Mouse (Mus musculus): Measurements from ENCODE around the gene Bnc1. TPM values are rescaled to one million over a fixed set of nuclear protein-coding genes. Genes with fewer than 3 reads are reported as not detected.
A peak's percentile ranks its signal among the peaks of the same experiment; 100 is the strongest.

Bnc1 gene
- polyA plus RNA-seq, 1 experiment from 2014 or later: 0.39 TPM

DNA sequence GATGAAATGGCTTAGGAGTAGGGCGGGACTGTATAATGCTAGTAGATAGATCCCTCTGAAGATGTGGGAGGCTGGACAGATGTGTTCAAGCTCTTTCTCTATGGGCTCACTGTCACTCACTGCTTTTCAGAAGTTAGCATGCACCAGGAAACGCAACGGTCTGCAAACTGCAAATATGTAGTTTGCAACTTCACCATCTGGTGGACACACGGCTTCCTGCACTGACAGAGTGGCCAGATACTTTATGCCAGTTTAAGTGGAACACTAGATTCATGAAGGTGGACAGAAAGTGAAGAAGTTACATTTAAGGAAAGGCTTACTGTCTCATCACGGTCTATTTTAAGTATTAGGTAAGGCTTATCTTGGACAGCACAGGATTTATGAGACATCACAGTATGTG is 25.9 kb downstream of the Bnc1 start:
- Histone ChIP-seq H3K4me3 (ENCODE audit: low read depth, low read length) (no peak overlapping the region), H3K4me1 (ENCODE audit: control insufficient read depth, low read depth, low read length) (no peaks in the 10 kb centered on the region), H3K9me3 (replicated peaks; ENCODE audit: control insufficient read depth, low read length) (no peaks in the 10 kb centered on the region), H3K27ac (ENCODE audit: low read length) (no peak overlapping the region), H3K36me3 (ENCODE audit: control insufficient read depth, insufficient read depth) (no peaks in the 10 kb centered on the region), H3K9ac (ENCODE audit: low read depth, low read length) (no peak overlapping the region), H3K4me2 (ENCODE audit: low read depth, low read length) (no peak overlapping the region), H3K27me3 (ENCODE audit: control insufficient read depth, insufficient read depth, low read depth, low read length) (no peaks in the 10 kb centered on the region)
- 58% methylated on average over 5 of the region's 5 CpGs for WGBS (ENCODE audit: insufficient replicate concordance)
- ATAC-seq (ENCODE audit: low read depth): no peak

DNA sequence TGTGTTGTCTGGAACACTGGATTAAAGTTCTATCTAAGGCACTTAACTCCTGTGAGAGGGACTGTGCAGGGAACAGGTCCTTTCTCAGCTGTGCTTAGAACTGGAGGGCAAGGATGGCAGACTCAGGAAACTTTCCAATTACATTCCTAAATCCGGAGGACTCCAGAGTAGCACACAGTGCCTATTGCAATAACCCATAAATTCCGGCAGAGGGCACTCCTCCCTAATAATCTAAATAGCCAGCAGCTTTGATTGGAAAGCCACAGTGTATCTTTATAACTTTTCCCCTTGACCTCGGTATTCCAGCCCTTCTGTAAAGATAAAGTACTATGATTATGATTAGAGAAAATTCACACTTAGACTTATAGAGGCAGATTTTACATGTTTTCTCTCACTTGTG is 32.4 kb downstream of the Bnc1 start:
- no peaks in the 10 kb centered on the region; the same call in 1 of the 2 replicates for H3K27me3 ChIP-seq (ENCODE audit: control insufficient read depth, insufficient read depth, low read depth, low read length)
- H3K4me1 ChIP-seq (ENCODE audit: control insufficient read depth, low read depth, low read length): no peaks in the 10 kb centered on the region
- ATAC-seq (ENCODE audit: low read depth): no peak
- WGBS (ENCODE audit: insufficient replicate concordance): 5% methylated on average over 3 of the region's 3 CpGs
- no peaks in the 10 kb centered on the region for H3K36me3 ChIP-seq (ENCODE audit: control insufficient read depth, insufficient read depth)
- no peak overlapping the region for H3K27ac ChIP-seq (ENCODE audit: low read length)
- no peaks in the 10 kb centered on the region for H3K9me3 ChIP-seq (replicated peaks; ENCODE audit: control insufficient read depth, low read length)
- no peak overlapping the region for H3K9ac ChIP-seq (ENCODE audit: low read depth, low read length)
- H3K4me2 ChIP-seq (ENCODE audit: low read depth, low read length): no peak overlapping the region
- no peak overlapping the region for H3K4me3 ChIP-seq (ENCODE audit: low read depth, low read length)

DNA sequence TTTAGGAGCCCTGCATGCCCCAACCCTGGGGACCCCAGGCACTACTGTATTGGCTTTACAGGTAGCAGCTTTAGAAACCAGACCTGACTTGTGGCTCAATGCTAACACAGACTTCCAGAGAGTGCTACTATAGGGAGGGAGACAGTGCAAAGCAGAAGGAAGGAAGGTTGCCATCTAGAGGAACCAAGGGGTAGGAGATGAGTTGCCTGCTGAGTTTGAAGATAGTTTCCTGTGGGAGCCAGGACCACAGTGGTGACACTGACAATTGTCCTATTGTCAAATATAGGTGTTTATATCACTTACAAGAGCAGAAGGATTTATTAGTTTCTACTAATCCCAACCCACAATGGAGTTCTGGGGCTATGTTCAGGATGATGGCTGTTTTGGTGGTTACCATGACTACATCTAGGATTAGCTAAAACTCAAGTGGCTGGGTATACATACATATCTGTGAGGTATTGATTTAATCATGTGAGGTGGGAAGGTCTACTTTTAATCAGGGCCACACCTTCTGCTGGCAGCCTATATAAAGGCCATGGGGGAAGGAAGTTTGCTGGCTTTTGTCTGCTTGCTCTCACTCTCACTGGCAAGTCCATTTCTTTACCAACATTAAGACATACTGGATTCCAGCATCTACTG is 37.8 kb downstream of the Bnc1 start:
- Histone ChIP-seq H3K27me3 (ENCODE audit: control insufficient read depth, insufficient read depth, low read depth, low read length) (peaks cover 4% of the 10 kb centered on the region), H3K9ac (ENCODE audit: low read depth, low read length) (no peak overlapping the region), H3K9me3 (replicated peaks; ENCODE audit: control insufficient read depth, low read length) (no peaks in the 10 kb centered on the region), H3K27ac (ENCODE audit: low read length) (no peak overlapping the region), H3K4me1 (ENCODE audit: control insufficient read depth, low read depth, low read length) (no peaks in the 10 kb centered on the region), H3K4me3 (ENCODE audit: low read depth, low read length) (no peak overlapping the region), H3K36me3 (ENCODE audit: control insufficient read depth, insufficient read depth) (no peaks in the 10 kb centered on the region), H3K4me2 (ENCODE audit: low read depth, low read length) (no peak overlapping the region)
- no peak for ATAC-seq (ENCODE audit: low read depth)

DNA sequence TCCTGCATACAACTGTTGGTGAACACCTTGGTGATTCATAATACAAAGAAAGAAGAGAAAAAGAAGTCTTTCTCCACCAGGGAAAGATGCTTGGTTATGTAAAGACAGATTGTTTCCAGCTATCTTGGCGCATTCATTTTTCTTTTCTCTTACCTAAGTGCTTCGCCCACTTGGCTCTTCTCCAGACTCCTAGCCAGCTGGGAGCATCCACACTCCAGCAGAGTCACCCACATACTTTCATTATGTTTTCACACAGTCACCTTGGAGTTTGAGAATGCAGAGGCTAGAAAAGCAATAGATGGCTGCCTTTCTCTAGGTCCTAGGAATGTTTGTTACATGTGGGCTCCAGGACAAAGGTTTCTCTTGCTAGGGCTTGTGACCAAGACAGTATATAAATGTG is 41.6 kb downstream of the Bnc1 start:
- Histone ChIP-seq H3K4me2 (ENCODE audit: low read depth, low read length) (no peak overlapping the region), H3K27ac (ENCODE audit: low read length) (no peak overlapping the region), H3K36me3 (ENCODE audit: control insufficient read depth, insufficient read depth) (no peaks in the 10 kb centered on the region), H3K27me3 (ENCODE audit: control insufficient read depth, insufficient read depth, low read depth, low read length) (peaks cover 4% of the 10 kb centered on the region; the same call in 1 of the 2 replicates), H3K4me3 (ENCODE audit: low read depth, low read length) (no peak overlapping the region), H3K9ac (ENCODE audit: low read depth, low read length) (no peak overlapping the region), H3K4me1 (ENCODE audit: control insufficient read depth, low read depth, low read length) (no peaks in the 10 kb centered on the region), H3K9me3 (replicated peaks; ENCODE audit: control insufficient read depth, low read length) (no peaks in the 10 kb centered on the region)
- 67% methylated on average over 2 of the region's 2 CpGs for WGBS (ENCODE audit: insufficient replicate concordance)
- ATAC-seq (ENCODE audit: low read depth): no peak

DNA sequence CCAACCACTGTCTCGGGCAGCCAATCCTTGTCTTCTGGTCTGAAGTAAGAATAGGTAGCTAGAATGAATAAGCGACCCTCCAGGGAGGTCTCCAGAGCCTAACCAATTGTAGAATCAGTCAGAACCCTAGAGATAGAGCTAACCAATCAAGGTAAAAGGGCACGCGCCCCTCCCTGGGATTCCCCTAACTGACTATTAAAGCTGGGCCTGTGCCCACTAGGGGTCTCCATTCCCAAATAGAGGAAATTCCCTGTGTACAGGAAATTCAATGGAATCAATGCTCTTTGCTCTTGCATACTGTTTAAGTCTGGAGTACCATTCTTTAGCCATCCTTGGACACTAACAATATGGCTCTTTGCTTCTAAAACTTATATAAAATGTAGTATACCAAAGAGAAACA is 46.7 kb downstream of the Bnc1 start:
- H3K4me1 ChIP-seq (ENCODE audit: control insufficient read depth, low read depth, low read length): no peaks in the 10 kb centered on the region
- H3K27me3 ChIP-seq (ENCODE audit: control insufficient read depth, insufficient read depth, low read depth, low read length): 0 out of 2 replicates have a peak, but pooled peaks cover under 1% of the 10 kb centered on the region
- no peak for ATAC-seq (ENCODE audit: low read depth)
- H3K9ac ChIP-seq (ENCODE audit: low read depth, low read length): no peak overlapping the region
- H3K36me3 ChIP-seq (ENCODE audit: control insufficient read depth, insufficient read depth): no peaks in the 10 kb centered on the region
- H3K4me2 ChIP-seq (ENCODE audit: low read depth, low read length): no peak overlapping the region
- no peak overlapping the region for H3K4me3 ChIP-seq (ENCODE audit: low read depth, low read length)
- H3K27ac ChIP-seq (ENCODE audit: low read length): no peak overlapping the region
- H3K9me3 ChIP-seq (replicated peaks; ENCODE audit: control insufficient read depth, low read length): no peaks in the 10 kb centered on the region
- 25% methylated on average over 4 of the region's 4 CpGs for WGBS (ENCODE audit: insufficient replicate concordance)

- Histone ChIP-seq H3K27me3 (ENCODE audit: control insufficient read depth, insufficient read depth, low read depth, low read length) (peaks cover 61% of the 10 kb centered on the region), H3K36me3 (ENCODE audit: control insufficient read depth, insufficient read depth) (no peaks in the 10 kb centered on the region), H3K9me3 (replicated peaks; ENCODE audit: control insufficient read depth, low read length) (no peaks in the 10 kb centered on the region), H3K4me3 (ENCODE audit: low read depth, low read length) (peak overlapping the region; percentile 50; the same call in 1 of the 2 replicates), H3K27ac (ENCODE audit: low read length) (no peak overlapping the region), H3K4me1 (ENCODE audit: control insufficient read depth, low read depth, low read length) (no peaks in the 10 kb centered on the region; the same call in 1 of the 2 replicates), H3K9ac (ENCODE audit: low read depth, low read length) (no peak overlapping the region), H3K4me2 (ENCODE audit: low read depth, low read length) (0 out of 2 replicates have a peak overlapping the region, but pooled peaks have one; percentile 58)
- ATAC-seq (ENCODE audit: low read depth): no peak
- 15% methylated on average over 5 of the region's 5 CpGs for WGBS (ENCODE audit: insufficient replicate concordance)
Measured at GRCm38 (mm10) chr7:81934806-81935205, 57.3 kb downstream of the Bnc1 start.

DNA sequence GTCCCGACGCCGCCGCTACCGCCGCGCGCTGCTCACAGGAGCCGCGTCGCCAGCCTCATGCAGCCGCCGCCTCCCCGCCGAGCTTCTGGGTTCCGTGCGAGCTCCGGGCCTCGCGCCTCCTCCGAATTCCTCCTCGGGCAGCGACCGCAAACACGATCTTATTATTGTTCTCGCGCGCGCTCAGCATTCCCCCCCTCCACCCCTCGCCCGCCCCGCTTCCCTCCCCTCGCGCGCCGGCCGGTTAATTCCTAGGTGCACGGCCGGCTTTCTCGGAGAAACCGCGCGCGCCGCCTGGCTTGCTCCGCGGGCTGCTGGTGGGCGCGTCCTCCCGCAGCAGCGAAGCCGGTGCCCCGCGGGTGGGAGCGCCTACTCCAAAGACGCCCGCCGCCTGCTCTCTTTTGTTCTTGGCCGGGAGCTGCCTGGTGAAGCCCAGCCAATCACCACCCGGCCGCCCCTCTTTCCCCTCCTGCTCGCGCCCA is 57.8 kb downstream of the Bnc1 start, which contains the start of gene Hdgfl3:
TSS of gene Hdgfl3 (minus strand) at position 207 of the 479 bp plus-strand sequence.
- Histone ChIP-seq H3K9ac (ENCODE audit: low read depth, low read length) (no peak within 1 kb of the TSS), H3K9me3 (replicated peaks; ENCODE audit: control insufficient read depth, low read length) (no peaks in the 10 kb centered on the region), H3K4me2 (ENCODE audit: low read depth, low read length) (peak within 1 kb of the TSS; percentile 58), H3K4me3 (ENCODE audit: low read depth, low read length) (peak within 1 kb of the TSS; percentile 50), H3K27ac (ENCODE audit: low read length) (no peak within 1 kb of the TSS), H3K4me1 (ENCODE audit: control insufficient read depth, low read depth, low read length) (no peaks in the 10 kb centered on the region; the same call in 1 of the 2 replicates), H3K36me3 (ENCODE audit: control insufficient read depth, insufficient read depth) (no peaks in the 10 kb centered on the region), H3K27me3 (ENCODE audit: control insufficient read depth, insufficient read depth, low read depth, low read length) (peaks cover 61% of the 10 kb centered on the region)
- no peak for ATAC-seq (ENCODE audit: low read depth)
- 1% methylated on average over 55 of the region's 63 CpGs for WGBS (ENCODE audit: insufficient replicate concordance)

DNA sequence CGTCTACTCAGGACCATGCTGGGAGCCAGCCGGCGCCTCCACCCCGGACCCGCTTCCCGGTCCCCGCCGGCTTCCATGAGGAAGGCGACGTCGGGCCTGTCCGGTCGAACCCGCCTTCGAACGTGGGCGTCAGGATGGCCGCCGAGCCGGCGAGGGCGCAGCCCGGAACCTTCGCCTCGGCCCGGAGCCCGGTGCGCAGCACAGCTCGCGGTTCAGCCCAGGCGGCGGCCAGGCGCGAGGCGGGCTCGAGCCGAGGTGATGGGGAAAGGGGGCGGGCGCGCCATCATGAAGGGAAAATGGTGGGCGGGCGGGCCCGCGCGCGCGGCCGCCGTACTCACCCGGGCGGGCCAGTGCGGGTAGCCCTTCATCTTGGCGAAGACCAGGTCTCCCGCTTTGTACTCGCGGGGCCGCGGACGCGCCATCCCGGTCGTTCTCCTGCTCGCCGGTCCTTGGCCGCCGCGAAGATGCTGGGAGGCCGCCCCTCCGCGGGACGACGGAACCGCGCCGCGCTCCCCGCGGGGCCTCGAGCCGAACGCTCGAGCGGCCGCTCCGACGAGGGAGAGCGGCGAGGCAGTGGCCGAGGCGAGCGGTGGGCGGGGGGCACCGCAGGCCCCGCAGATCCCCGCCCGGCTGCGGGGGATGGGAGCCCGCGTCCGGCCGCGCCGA is 58.4 kb downstream of the Bnc1 start:
- no peak overlapping the region for H3K27ac ChIP-seq (ENCODE audit: low read length)
- no peaks in the 10 kb centered on the region for H3K36me3 ChIP-seq (ENCODE audit: control insufficient read depth, insufficient read depth)
- peak overlapping the region; percentile 50 for H3K4me3 ChIP-seq (ENCODE audit: low read depth, low read length)
- H3K4me2 ChIP-seq (ENCODE audit: low read depth, low read length): peak overlapping the region; percentile 58
- peaks cover 61% of the 10 kb centered on the region for H3K27me3 ChIP-seq (ENCODE audit: control insufficient read depth, insufficient read depth, low read depth, low read length)
- no peak for ATAC-seq (ENCODE audit: low read depth)
- under 1% methylated on average over 89 of the region's 103 CpGs for WGBS (ENCODE audit: insufficient replicate concordance)
- no peaks in the 10 kb centered on the region for H3K9me3 ChIP-seq (replicated peaks; ENCODE audit: control insufficient read depth, low read length)
- no peaks in the 10 kb centered on the region; the same call in 1 of the 2 replicates for H3K4me1 ChIP-seq (ENCODE audit: control insufficient read depth, low read depth, low read length)
- H3K9ac ChIP-seq (ENCODE audit: low read depth, low read length): no peak overlapping the region

DNA sequence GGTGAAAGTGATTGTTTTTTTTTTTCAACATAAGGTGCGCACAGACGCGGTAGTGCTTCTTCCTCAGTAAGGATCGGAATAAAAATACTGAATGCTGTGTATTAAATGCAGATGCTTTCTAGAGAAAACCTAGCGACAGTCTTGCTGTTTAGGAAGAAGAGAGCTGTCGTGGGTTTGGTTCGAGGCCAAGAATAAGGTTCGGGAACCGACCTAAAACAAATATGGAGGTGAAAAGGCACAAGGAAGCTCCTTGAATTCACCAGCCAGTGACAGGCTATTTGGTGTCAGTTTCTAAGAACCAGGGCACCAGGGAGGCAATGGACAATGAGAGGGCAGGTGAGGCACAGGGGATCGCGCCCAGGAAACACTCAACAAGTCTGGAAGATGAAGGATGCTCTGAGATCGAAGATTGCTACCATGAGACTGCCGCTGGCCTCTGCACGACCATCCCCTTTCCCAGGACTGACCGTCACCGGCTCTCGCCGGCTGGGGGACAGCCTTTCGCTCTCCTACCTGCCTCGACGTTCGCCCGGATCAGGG is 59.0 kb downstream of the Bnc1 start:
- Histone ChIP-seq H3K27ac (ENCODE audit: low read length) (no peak overlapping the region), H3K4me3 (ENCODE audit: low read depth, low read length) (peak overlapping the region; percentile 50), H3K27me3 (ENCODE audit: control insufficient read depth, insufficient read depth, low read depth, low read length) (peaks cover 61% of the 10 kb centered on the region), H3K36me3 (ENCODE audit: control insufficient read depth, insufficient read depth) (no peaks in the 10 kb centered on the region), H3K9me3 (replicated peaks; ENCODE audit: control insufficient read depth, low read length) (no peaks in the 10 kb centered on the region), H3K4me2 (ENCODE audit: low read depth, low read length) (peak overlapping the region; percentile 58), H3K4me1 (ENCODE audit: control insufficient read depth, low read depth, low read length) (no peaks in the 10 kb centered on the region; the same call in 1 of the 2 replicates), H3K9ac (ENCODE audit: low read depth, low read length) (no peak overlapping the region)
- ATAC-seq (ENCODE audit: low read depth): no peak
- 11% methylated on average over 23 of the region's 23 CpGs for WGBS (ENCODE audit: insufficient replicate concordance)
